Mouse (Mus musculus) G1E-ER4 (cell line): Measurements from ENCODE around the gene Smad3. TPM values are rescaled to one million over a fixed set of nuclear protein-coding genes. Genes with fewer than 3 reads are reported as not detected.

Source experiments
- GATA1 ChIP-seq: IDR thresholded peaks from one replicate; pipeline ENCODE4 v1.8.0; 2012; ENCODE audit warnings: low read length, inconsistent platforms
- polyA plus RNA-seq: library from polyadenylated mRNA; stranded (reverse); fragments of >175 nt; gene quantifications from 2 replicates; pipeline ENCODE4 v1.2.3, GENCODE M21; 2012

Smad3 gene
- polyA plus RNA-seq, 1 experiment = not detected

DNA sequence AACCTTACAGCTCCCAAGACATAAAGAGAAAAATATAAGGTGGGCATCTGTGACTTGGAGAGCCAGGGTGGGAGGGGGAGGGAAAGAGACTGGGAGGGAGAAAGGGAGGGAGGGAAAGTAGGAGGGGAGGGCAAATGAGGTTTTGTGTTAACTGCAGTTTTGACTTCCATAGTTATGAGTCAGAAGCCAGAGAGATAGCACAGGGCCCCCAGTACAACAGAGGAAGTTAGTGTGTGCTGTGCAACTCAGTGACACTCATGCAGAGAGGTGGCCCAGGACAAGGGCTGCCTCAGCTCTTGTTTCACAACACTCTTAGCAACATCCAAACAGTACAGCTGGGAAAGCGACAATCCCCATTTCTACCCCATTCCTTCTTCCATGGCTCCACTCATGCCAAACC is 79.7 kb downstream of the Smad3 start:
- no peak for TF ChIP-seq GATA1

DNA sequence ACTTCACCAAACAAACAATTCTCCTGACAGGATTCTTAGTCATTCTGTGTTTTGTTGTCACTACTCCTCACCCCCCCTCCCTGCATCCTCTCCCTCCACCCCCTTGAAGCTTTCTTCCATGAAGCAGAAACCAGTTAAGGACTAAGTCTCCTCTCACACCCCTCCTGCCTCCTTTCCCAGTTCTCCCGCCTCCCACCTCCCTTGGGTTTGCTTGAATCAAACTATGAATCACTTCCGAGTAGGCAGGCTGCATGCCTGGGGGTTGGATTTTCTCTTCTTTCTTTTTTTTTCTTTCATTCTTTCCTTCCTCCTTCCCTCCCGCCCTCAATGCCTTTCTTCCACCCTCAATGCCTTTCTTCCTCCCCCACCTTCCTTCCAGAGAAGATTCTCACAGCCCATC is 80.2 kb downstream of the Smad3 start:
- no peak for TF ChIP-seq GATA1

DNA sequence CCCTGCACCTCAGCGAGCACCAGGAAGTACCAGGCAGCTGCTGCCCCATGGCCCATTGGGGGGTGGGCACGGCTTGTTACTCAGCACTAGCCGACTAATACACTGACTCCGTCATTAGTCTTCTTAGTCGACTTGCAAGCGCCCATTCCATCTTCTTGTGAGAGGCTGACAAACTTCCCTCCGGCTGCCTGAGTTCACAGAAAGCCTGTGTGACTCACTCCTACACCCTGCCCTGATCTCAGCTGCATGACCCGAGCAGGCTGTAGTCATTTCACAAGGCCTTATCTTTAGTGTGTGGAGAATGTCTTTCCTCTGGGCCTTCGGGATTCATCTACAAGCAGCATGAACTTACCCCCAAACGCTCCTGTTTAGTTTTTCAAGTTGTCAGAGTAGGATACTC is 83.2 kb downstream of the Smad3 start:
- TF ChIP-seq GATA1 = no peak

DNA sequence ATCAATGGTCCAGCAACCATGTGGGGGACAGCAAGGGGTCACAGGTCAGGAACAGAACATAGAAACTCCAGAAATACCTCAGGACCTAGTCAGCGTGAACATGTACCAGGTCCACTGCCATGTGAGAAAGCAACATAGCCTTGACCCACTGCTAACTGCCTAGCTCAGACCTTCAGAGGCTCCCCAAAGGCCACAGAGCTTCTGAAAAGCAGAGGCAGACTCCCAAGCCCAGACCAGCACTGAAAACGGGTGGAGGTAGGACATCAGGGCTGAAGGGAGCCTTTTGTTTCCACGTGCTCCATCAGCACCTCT is 84.3 kb downstream of the Smad3 start:
- TF ChIP-seq GATA1 = no peak

DNA sequence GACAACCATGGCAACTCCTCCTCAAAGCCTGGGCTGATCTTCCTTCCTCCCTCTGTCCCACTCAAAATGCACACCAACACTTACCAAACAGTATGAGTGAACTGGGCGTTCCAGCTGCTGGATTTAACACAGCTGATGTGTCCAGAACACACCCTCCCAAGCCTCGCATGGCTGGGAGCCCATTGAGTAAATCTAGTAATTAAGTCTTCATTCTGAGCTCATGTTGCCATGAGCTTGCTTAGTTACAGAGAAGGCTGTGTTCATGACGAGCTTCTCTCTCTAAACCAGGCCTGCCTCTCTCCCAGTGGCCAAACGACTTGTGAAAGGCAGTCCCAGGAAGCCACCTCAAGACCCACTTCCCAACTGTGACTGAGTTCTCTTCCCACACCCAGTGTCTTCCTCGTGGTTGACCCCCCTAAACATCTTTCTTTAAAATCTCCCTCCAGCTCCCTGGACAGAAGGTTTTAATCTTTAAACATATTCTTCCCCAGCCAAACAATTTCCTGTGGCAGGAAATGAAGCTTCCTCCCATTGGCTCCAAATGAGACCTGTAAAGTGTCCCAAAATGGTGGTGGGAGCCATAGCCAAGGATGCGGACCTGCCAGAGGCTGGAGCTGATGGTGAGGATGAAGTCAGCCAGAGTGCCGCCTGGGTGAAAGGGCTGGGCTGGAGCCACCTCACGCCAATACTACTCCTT is 84.8 kb downstream of the Smad3 start:
- TF ChIP-seq GATA1 = no peak

DNA sequence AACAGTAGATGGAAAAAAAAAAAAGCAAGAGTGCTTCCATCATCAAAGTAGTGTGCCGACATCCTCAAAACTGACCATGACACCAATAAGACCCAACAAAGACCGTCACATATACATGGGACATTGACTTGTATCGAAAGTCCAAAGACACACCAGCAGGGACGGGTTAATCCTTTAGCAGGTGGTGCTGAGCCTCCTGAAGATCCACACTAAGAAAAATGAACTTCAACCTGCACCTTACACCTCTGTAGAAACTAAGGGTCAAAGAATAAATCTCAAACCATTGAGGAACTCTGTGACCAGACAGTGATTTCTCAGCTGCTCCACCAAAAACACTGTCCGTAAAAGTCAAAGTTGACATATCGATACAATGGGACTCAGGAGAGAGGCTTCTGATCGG is 88.0 kb downstream of the Smad3 start:
- TF ChIP-seq GATA1 = no peak

DNA sequence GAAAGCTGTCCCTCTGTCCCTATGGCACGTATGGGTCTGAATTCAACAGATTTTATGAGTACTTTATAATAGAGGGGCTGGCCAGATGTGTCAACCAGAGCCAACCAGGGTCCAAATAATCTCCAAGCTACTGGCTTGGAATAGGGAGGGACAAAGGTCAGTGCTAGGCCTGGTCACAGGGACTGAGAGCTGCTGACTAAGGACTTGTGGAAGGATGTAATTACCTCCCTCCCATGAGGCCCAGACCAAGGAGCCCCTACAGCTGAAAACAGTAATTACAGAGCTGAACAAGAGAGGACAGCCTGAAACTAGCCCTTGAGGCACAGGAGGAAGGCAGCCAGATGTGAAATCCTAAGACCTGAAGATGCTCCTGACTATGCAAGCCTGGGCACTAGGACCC is 89.2 kb downstream of the Smad3 start:
- TF ChIP-seq GATA1 = no peak

DNA sequence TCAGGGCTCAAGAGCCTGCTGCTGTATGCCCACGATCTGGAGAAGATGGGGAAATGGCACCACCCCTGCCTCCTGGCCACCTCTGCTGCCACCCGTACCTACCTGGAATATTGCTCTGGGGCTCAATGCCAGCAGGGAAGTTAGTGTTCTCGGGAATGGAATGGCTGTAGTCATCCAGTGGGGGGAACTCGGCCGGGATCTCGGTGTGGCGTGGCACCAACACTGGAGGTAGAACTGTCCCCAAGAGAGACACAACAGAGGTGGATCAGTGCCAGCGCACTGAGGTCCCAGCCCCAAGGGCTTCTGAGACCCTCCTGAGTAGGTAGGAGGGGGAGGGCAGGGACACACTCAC is 90.4 kb downstream of the Smad3 start:
- no peak for TF ChIP-seq GATA1

DNA sequence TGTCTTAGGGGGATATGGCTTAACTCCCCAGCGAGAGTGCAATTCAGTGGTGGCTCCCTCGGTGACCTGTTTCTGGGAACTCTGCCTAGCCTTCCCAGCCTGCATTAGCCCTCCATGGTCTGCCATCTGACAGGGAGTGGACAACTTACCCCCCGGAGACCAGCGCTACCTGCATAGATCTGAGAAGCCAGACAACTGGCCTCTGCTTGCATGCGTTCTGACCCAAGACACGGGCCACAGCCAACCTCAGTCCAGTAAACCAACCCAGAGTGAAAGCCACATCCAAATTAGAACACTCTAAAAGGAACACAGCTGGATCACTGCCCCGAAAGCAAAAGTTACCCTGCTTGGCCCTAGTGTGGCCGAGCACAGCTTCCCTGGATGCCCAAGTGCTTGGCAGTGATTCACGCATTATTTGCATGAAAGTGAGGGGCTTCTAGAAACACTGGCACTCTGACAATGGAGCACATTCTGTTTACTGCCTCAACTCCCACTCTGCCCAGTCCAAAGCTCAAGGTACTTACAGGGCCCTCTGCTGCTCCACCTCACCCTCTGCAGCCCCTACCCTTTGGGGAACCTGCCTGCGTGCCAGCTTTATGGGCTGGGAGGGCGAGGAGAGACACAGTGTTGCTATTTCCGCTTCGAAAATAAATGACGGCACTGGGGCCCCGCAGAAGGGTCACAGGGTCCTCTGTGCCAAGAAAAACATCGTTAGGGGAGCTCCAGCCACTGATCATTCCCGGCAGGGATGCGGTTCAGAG is 91.0 kb downstream of the Smad3 start:
- no peak for TF ChIP-seq GATA1

DNA sequence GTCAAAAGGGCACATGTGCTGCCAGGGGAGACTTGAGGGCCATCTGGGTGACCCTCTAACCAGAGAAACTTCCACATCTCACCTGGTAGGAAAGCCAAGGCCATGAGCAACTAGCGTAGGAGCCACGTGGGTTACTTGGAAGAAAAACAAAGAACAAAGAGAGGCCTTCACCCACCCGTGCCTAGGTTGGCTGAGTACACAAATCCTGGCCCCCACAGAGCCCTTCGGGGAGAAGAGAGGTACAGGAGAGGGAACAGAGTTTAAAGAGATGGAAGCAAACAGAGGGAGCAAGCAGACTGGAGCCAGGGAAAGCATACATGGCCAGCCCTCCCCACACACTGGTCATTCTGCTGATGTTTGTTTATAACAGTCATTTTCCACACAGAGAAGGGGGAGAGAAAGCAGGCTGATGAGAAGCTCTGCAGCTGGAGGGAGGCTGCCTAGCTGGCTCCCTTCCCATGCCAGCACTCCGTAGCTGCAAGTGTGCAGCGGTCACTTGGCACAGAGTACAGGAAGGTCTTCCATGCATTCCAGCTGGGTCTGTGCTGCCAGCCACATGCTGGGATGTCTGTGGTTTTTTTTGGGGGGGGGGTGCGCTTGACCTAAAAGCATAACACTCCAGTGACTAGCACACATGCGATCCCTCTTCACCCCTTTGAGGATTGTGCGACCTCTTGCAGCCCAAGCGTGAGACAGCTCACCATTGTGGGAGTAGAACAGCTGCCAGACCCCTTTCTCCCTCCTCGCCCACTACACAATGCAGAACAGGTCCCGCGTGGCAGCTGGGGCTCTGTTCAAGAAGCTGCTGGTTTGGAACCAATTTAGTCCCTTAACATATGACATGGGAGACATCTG is 92.8 kb downstream of the Smad3 start:
- TF ChIP-seq GATA1 = no peak

DNA sequence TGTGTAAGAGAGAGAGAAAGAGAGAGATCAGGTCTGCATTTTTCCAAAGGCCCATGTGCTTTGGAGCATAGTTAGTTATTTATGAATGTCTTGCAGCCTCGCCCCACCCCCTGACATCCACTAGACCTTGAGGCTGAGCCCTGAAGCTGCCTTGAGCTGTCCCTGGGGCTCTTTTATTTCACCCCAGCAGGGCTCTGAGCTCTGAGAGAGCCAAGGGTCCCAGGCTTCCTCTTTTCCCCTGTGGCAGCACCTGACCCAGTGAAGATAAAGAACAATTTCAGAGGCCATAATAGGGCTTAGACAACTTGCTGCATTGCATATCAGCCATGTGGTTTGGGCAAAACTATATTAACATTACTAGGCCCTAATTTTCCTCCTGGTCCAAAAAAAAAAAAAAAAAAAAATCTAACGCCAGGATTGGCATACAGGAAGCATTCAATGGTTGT is 93.5 kb downstream of the Smad3 start:
- TF ChIP-seq GATA1 = no peak

DNA sequence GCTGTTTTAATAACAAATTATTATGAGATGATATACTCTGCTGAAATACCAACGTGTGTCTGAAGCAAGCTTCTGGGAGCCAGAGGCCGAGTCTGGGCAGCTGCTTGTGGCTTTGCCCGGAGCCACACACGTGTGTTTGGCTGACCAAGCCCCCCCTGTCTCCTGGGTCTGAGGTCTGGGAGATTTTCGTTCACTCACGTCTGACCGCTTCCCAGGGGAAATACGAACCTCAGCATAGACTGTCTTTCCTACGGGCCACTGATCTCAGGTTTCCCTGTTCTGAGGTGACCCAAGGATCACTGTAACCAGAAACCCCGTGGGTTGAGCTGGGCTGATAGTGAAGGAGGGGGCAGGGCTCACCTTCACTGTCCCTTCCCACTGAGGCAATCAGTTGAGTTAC is 94.6 kb downstream of the Smad3 start:
- TF ChIP-seq GATA1 = no peak

DNA sequence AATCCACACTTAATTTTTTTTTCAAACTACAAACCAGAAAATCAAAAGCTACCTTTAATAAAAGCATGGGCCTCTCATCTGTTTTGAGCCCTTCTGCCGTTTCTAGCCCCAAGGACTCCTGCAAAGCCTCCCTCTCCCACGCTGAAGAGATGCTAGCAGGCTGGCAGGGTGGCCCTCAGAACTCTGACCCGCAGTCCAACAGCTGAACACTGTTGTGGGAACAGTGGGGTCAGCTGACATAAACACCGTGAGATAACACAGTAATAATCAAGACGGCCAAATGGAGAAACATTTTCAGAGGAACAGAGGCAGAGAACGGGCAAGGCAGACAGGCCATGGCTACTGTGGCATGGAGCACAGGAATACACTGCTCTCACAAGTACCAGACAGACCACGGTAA is 95.0 kb downstream of the Smad3 start:
- no peak for TF ChIP-seq GATA1

DNA sequence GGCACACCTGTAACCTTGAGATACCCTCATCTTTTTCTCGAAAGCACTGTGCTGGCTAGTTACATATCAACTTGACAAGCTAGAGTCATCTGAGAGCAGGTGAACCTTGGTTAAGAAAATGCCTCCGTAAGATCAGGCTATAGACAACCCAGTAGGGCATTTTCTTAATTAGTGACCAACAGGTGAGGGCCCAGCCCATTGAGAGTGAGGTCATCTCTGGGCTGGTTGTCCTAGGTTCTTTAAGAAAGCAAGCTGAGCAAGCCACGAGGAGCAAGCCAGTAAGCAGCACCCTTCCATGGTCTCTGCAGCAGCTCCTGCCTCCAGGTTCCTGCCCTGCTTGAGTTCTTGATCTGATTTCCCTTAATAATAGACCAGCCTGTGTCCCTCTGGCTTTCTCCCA is 97.1 kb downstream of the Smad3 start:
- no peak for TF ChIP-seq GATA1

DNA sequence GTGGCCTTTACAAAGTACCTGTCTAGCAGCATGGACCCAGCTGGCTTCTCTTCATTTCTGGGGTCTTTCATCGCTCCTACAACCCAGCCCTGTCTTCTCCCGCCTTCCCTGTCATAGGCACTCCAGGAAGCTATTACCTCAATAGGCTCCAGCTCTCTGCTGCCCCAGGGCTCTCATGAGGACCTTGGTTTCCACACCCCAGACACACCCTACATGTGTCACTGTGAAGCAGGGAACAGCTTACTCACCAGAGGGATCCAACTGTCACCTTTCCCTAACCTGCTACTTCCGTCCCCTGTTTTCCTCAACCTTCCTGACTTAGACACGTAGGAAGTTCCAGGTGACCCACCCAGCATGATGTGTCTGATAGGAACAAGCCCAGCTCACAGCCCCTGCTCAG is 97.7 kb downstream of the Smad3 start:
- no peak for TF ChIP-seq GATA1

DNA sequence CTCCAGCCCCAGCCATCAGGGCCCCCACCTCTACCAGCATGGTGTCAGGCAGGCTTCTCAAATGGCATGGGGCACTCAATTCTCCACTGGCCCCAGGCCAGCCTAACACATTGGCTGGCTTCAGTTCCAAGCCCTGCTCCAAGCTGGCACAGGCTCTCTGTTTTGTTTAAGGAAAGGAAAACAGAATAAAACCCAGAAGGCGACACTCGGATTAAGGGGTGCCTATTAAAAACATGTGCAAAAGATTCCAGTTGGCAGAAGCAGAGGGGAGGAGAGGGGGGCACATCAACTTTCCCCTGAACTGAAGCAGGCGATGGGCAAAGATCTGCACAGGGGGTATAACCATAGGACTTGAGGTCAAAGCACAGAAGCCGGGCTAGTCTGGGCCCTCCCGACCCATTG is 98.8 kb downstream of the Smad3 start:
- TF ChIP-seq GATA1 = no peak
